Mouse (Mus musculus): Measurements from ENCODE around the gene Kcnma1.

Kcnma1 gene

DNA sequence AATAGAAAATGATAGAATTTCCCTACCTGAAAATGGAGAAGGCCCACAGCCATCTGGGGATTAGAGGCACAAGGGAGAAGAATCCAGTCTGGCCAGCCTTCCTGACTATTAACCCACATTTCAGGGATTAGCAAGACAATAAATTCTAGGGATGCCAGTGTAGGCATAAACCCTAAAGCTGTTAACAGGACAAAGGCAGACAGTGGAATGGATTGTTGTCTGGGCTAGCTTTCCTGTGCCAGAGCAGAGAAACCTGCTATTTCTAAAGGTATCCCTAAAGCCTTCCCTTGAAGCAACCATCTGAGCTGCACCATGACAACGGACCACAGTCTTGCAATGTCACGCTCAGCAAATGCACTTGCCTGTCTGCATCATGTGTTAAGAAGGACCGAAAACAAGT, 642.3 kb downstream of the Kcnma1 start:
- CTCF ChIA-PET: no interaction called here
- POLR2A ChIA-PET: no interaction called here

DNA sequence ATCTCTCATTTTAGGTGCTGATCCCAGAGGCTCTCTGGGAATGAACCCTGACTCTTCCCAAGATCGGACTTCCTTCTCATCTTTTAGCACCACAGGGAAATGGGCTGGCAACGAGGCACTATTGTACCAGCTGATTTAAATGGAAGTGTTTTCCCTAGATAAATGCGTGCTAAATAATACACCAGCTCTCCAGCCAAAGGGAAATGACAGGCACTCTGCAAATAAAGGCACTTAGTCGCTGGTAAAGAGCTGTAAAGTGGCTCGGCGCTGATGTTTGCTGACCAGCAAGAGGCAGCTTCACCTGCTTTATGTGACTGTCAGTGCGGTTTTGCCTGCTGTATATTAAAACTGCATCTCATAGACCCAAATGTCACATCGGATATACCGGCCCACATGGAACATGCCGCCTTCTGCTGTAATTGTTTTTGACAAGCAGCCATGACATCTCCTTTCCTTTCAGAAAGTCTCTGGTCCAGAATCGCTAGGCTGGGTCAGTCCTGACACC, 653.7 kb downstream of the Kcnma1 start:
- ChIA-PET CTCF (no interaction called here), POLR2A (no interaction called here)

DNA sequence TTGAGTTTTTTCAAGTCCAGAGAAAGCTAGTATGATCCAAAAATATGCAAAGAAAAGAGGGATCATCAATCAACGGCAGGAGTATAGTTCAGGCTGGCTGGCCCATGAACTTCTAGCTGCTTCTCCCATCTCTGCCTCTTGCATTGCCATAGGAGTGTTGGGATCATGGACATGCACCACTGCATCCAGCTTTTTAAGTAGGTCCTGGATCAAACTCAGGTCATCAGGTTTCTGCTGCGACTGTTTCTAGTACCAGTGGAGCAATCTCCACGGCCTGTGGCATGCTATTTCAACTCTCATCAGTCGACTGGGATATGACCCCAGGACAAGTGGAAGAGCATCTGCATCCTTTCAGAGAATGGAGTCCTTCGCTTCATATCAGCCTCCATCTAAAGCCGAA, 655.5 kb downstream of the Kcnma1 start:
- ChIA-PET POLR2A (no interaction called here), CTCF (no interaction called here)

DNA sequence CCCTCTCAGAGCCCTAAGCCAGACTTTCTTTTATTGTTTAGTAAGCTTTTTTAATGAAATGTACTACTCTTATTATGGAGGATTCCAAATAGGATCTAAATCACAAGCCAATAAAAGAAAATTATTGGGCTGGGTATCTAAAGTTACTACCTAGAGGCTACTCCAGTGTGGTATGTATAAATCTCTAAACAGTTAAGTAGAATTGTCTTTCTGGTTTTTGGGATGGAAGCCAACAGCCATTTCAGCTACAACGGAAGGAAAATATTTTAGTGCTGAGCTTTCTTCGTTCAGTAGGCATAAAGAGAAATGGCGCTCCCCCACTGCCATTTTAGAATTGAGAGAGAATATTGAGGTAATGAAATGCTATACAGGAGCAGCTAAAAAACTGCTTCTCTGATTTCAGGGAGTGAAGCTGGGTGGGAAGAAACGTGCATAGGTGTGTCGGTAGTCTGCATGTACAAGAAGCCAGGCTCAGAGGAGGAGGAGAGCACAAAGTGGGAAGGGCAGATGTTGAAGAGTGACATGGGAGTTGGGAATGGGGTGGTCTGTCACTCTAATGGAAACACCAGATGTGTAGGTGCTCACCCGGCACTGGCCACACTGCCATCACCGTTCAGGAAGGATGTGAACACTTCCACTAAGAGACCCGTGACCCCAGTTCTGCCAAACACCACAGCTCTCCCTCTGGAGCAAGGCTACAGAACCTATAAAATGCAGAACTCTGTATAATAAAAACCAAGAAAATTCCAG, 656.6 kb downstream of the Kcnma1 start:
- ChIA-PET POLR2A (no interaction called here), CTCF (no interaction called here)

GRCm38 (mm10) chr14:23326786-23327185, 687.5 kb downstream of the Kcnma1 start:
- POLR2A ChIA-PET: no interaction called here
- CTCF ChIA-PET: no interaction called here

DNA sequence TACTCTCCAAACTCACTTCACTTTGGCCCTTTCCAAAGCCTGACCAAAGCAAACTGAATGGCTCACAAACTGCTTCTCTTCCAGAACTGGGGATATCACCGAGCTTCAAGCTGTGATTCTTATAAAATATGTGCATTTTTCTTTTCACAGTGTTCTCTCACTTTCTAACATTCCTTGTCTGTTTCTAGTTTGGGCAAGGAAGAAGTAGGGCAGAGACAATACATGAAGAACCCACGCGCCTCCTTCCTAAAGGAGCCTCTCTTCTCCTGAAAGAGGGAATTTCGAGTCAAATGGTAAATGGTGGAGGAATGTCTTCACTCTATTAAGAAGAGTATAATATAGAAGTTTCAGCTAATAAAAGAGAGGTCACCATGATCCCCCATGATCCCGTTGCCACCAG, 709.0 kb downstream of the Kcnma1 start:
- ChIA-PET POLR2A (no interaction called here), CTCF (no interaction called here)

GRCm38 (mm10) chr14:23300443-23300842, 713.8 kb downstream of the Kcnma1 start:
- POLR2A ChIA-PET: no interaction called here
- CTCF ChIA-PET: no interaction called here

DNA sequence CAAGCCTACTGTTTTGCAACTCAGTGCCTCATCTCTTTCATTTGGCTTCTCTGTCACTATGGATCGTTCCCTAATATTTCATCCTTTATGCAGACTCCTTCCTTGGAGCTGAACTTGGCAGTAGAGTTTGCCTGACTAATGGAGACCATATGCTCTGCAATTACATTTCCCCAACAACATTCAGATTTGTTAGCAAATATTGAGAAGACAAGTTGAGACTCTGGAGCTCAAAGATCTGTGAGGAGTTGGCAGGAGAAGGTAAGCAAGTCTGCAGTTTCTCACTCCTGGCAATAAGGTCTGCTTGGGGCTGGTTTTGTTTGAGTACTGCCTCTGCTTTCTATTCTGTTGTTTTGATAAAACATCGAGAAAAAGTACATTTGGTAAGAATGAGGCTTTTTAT, 723.7 kb downstream of the Kcnma1 start:
- ChIA-PET POLR2A (no interaction called here), CTCF (no interaction called here)

DNA sequence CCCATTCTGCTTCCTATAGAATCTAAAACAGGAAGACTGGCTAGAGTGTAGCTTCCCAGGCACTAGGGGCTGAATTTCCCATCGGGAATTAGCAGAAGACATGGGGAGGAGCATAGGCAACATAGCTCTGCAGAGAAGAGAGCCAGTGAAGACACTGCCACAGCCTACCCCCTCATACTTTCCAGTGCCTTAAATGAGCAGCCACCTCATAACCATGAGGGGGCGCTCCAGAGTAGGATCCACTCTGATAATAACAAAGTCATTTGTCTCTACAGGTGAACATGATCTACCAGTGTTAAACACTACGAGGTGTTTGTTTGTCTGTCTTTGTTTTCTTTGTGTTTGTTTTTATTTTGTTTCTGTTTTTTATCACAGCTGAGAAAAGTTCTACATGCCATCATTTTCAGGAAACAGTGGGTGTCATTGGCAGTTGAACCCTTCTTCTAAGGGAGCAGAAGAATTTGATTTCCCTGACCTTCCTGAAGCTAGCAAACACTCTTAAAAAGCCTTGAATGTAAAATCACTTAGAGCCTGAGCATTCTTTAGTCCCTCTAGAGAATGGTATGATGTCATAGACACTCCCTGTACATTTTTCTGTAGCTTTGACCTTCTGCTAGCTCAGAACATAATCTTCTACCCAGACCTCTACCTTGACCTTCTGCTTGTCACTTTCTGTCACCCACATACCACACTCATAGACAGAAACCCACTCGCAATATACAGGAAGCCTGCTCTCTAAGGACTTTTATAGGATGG, 747.6 kb downstream of the Kcnma1 start:
- CTCF ChIA-PET: interaction anchor here in 1 of 4 experiments (0.5 to 0.7 kb wide), 3 partner anchors 30 to 374 kb away, joined by 3 read pairs; no protein-coding TSS in a partner anchor
- POLR2A ChIA-PET: interaction anchor here in 1 of 4 experiments (0.6 kb wide), 1 partner anchor 795 kb away, joined by 3 read pairs; no protein-coding TSS in a partner anchor

- POLR2A ChIA-PET: interaction anchor here in 1 of 4 experiments (0.6 kb wide), 1 partner anchor 1178 kb away, joined by 3 read pairs; no protein-coding TSS in a partner anchor
- CTCF ChIA-PET: interaction anchor here in 2 of 4 experiments (0.6 kb wide), 2 partner anchors 171 to 209 kb away, joined by 3 to 4 read pairs; no protein-coding TSS in a partner anchor
Measured at GRCm38 (mm10) chr14:23253154-23253553, 761.1 kb downstream of the Kcnma1 start.

DNA sequence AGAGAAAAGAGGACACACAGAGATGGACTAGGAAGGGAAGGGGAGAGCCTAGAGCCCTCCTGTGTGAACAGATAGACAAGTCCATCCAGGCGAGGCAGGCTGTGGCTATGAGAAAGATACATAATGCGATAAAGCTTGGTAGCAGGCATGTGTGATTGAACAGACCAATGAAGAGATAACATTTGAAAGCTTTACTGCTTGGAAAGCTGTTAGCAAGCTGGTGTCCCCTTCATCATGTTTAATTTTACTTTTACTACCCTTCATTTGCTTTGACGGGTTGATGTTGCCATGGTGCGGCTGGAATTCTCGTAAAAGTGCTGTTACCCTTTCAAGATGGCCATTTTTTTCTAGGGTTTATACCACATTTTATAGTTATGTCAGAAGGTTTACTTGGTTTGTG, 769.8 kb downstream of the Kcnma1 start:
- ChIA-PET POLR2A (no interaction called here), CTCF (no interaction called here)

- ChIA-PET POLR2A (no interaction called here), CTCF (no interaction called here)
Measured at GRCm38 (mm10) chr14:23243857-23244256, 770.4 kb downstream of the Kcnma1 start.
